Mouse (Mus musculus) small intestine, adult 2 months (tissue): Measurements from ENCODE around the gene Tmem120a.

ENCODE experiments used
- CTCF ChIP-seq: fragments of 200-500 bp; IDR thresholded peaks from 2 replicates; pipeline ENCODE4 v1.5.1; 2012; ENCODE audit warnings: low read depth, mild to moderate bottlenecking, control low read depth, inconsistent platforms, low read length, moderate library complexity, mixed read lengths; ENCODE audit not compliant: insufficient replicate concordance, insufficient read length; ENCODE audit errors: extremely low read depth
- POLR2A ChIP-seq: fragments of 200-500 bp; IDR thresholded peaks from 2 replicates; pipeline ENCODE4 v1.6.1; 2012; ENCODE audit warnings: low read depth, mild to moderate bottlenecking, control low read depth, inconsistent platforms, low read length, moderate library complexity

DNA sequence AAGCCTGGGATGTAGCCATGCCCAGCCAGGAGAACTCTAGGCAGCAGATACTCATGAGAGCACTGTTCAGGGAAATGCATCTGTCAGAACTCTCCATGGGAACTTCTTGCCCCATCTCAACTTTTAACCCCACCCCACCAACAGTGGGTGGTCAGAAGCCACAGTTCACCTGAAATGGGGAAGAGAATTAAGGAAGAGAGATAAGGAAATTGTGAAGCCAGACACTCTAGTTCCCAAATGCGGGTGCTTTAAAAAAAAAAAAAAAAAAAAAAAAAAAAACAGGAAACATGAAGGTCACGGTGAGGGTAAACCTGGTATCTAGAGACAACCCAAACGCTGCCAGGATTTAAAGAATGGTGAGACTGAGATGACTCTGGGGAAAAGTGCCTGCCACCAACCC is 28.3 kb upstream of the Tmem120a start:
- TF ChIP-seq CTCF: no peak
- no peak for TF ChIP-seq POLR2A
